In genomic region chr13:30749557-30750141, GRCm38 (mm10) we compare ENCODE assay signal across 8 mouse cellular contexts. TPM values are rescaled to one million over a fixed set of nuclear protein-coding genes. Genes with fewer than 3 reads are reported as not detected.
DNase-seq lines count a peak whose midpoint lies in the region; ATAC-seq and TF ChIP-seq lines count a peak whose summit lies in the region.

No protein-coding gene starts in this region.

- H3K27me3 ChIP-seq in lung, embryonic 14.5 days (ENCODE audit: insufficient read depth, low read length): peaks cover 61% of the 10 kb centered on the region
- H3K27me3 ChIP-seq in embryonic facial prominence, embryonic 11.5 days (ENCODE audit: control insufficient read depth, insufficient read depth, low read length): peaks cover 32% of the 10 kb centered on the region
- H3K27me3 ChIP-seq in intestine, embryonic 16.5 days (replicated peaks; ENCODE audit: control insufficient read depth, insufficient read depth, low read length): peaks cover 38% of the 10 kb centered on the region
- peaks cover 44% of the 10 kb centered on the region for H3K27me3 ChIP-seq in myocyte (ENCODE audit: control insufficient read depth, insufficient read depth, insufficient read length)

- no peaks in the 10 kb centered on the region for H3K79me2 ChIP-seq in myocyte (ENCODE audit: control insufficient read depth, insufficient read depth)

- H3K36me3 ChIP-seq in lung, embryonic 14.5 days (ENCODE audit: insufficient read depth): no peaks in the 10 kb centered on the region
- no peaks in the 10 kb centered on the region for H3K36me3 ChIP-seq in embryonic facial prominence, embryonic 11.5 days (replicated peaks; ENCODE audit: control insufficient read depth, insufficient read depth, low read depth, low read length)
- no peaks in the 10 kb centered on the region for H3K36me3 ChIP-seq in intestine, embryonic 16.5 days (ENCODE audit: control insufficient read depth, insufficient read depth, low read length)
- no peaks in the 10 kb centered on the region for H3K36me3 ChIP-seq in myocyte (ENCODE audit: control insufficient read depth, insufficient read depth)

- DNase-seq in lung, embryonic 14.5 days: peak; percentile 39
- DNase-seq in lung, postnatal 14 days: no peak
- peak; percentile 21 for DNase-seq in embryonic facial prominence, embryonic 11.5 days (ENCODE audit: low spot score)
- no peak for DNase-seq in cerebellum, adult 11-12 months
- no peak for DNase-seq in ovary, postnatal 36 days (ENCODE audit: low spot score)

- peak overlapping the region; percentile 38 for H3K4me3 ChIP-seq in lung, embryonic 14.5 days (ENCODE audit: low read depth, low read length)
- peak overlapping the region; percentile 33 for H3K4me3 ChIP-seq in embryonic facial prominence, embryonic 11.5 days (ENCODE audit: low read depth, low read length)
- peak overlapping the region; percentile 49 for H3K4me3 ChIP-seq in intestine, embryonic 16.5 days (ENCODE audit: low read length)
- H3K4me3 ChIP-seq in myocyte: no peak overlapping the region

- TF ChIP-seq CTCF in lung, embryonic 14.5 days (IDR thresholded peaks at IDR 0.05; ENCODE audit: low read depth): no peak

- no peak overlapping the region for H3K9ac ChIP-seq in lung, embryonic 14.5 days
- H3K9ac ChIP-seq in embryonic facial prominence, embryonic 11.5 days (replicated peaks; ENCODE audit: low read length): no peak overlapping the region
- H3K9ac ChIP-seq in intestine, embryonic 16.5 days (ENCODE audit: low read depth, low read length): 0 out of 2 replicates have a peak overlapping the region, but pooled peaks have one; percentile 5

- WGBS in lung, embryonic 14.5 days: 6% methylated on average over 11 of the region's 11 CpGs
- 3% methylated on average over 11 of the region's 11 CpGs for WGBS in embryonic facial prominence, embryonic 11.5 days
- WGBS in intestine, embryonic 16.5 days: 4% methylated on average over 11 of the region's 11 CpGs

- peak overlapping the region; percentile 72 for H3K4me2 ChIP-seq in lung, embryonic 14.5 days
- H3K4me2 ChIP-seq in embryonic facial prominence, embryonic 11.5 days (ENCODE audit: low read depth, low read length): peak overlapping the region; percentile 61
- H3K4me2 ChIP-seq in intestine, embryonic 16.5 days (ENCODE audit: low read depth, low read length): peak overlapping the region; percentile 84
- peak overlapping the region; percentile 65 for H3K4me2 ChIP-seq in myocyte (ENCODE audit: low read depth)

- H3K27ac ChIP-seq in lung, embryonic 14.5 days (ENCODE audit: low read depth): no peak overlapping the region
- H3K27ac ChIP-seq in embryonic facial prominence, embryonic 11.5 days (replicated peaks; ENCODE audit: low read depth, low read length): no peak overlapping the region
- no peak overlapping the region for H3K27ac ChIP-seq in intestine, embryonic 16.5 days (ENCODE audit: low read length)

- no peaks in the 10 kb centered on the region for H3K9me3 ChIP-seq in lung, embryonic 14.5 days (ENCODE audit: low read depth, low read length)
- no peaks in the 10 kb centered on the region for H3K9me3 ChIP-seq in embryonic facial prominence, embryonic 11.5 days (replicated peaks; ENCODE audit: control insufficient read depth, low read length)
- H3K9me3 ChIP-seq in intestine, embryonic 16.5 days (ENCODE audit: control insufficient read depth, low read length): no peaks in the 10 kb centered on the region

- peak; percentile 7; the same call in 1 of the 2 replicates for ATAC-seq in lung, embryonic 14.5 days (ENCODE audit: insufficient read depth)
- no peak; the same call in 1 of the 2 replicates for ATAC-seq in embryonic facial prominence, embryonic 11.5 days (replicated peaks; ENCODE audit: insufficient number of reproducible peaks, low FRiP score, low TSS enrichment, low read depth)
- ATAC-seq in intestine, embryonic 16.5 days: no peak
- no peak for ATAC-seq in activated CD4-positive, CD25-positive, alpha-beta regulatory T cell, adult 4 months

- no peaks in the 10 kb centered on the region for H3K4me1 ChIP-seq in lung, embryonic 14.5 days (ENCODE audit: insufficient read depth)
- H3K4me1 ChIP-seq in embryonic facial prominence, embryonic 11.5 days (ENCODE audit: control insufficient read depth, insufficient read depth, low read length): no peaks in the 10 kb centered on the region
- H3K4me1 ChIP-seq in intestine, embryonic 16.5 days (ENCODE audit: control insufficient read depth, insufficient read depth, low read length): peaks cover 14% of the 10 kb centered on the region

- TF ChIP-seq POLR2A in myocyte (IDR thresholded peaks at IDR 0.05; ENCODE audit: insufficient read length, low read depth): no peak

- no peak overlapping the region for H3ac ChIP-seq in myocyte (ENCODE audit: control insufficient read depth, insufficient read length)

TF ChIP-seq in myocyte, 11 proteins besides CTCF, POLR2A, EP300 and RAD21:
- TF ChIP-seq MYOD1 (IDR thresholded peaks at IDR 0.05; ENCODE audit: control insufficient read depth in 1 of 3, insufficient read length in 2 of 3, low read depth in 2 of 3) (no peak), MAX (IDR thresholded peaks at IDR 0.05; ENCODE audit: low read depth) (no peak), TCF3 (IDR thresholded peaks at IDR 0.05; ENCODE audit: insufficient read length, low read depth) (no peak), SRF (IDR thresholded peaks at IDR 0.05; ENCODE audit: control insufficient read depth, insufficient read length, low read depth) (no peak), POLR2AphosphoS2 (IDR thresholded peaks at IDR 0.05; ENCODE audit: insufficient read length, low read depth) (no peak), CEBPB (IDR thresholded peaks at IDR 0.05; ENCODE audit: insufficient read depth, poor library complexity, severe bottlenecking) (no peak), USF1 (IDR thresholded peaks at IDR 0.05; ENCODE audit: low read depth) (no peak), E2F4 (IDR thresholded peaks at IDR 0.05; ENCODE audit: insufficient read depth) (no peak), MYOG (IDR thresholded peaks at IDR 0.05; ENCODE audit: control insufficient read depth in 1 of 3, insufficient read depth in 1 of 3, insufficient read length in 2 of 3, low read depth in 2 of 3) (no peak), TCF12 (IDR thresholded peaks at IDR 0.05; ENCODE audit: insufficient read depth, poor library complexity, severe bottlenecking) (no peak), REST (IDR thresholded peaks at IDR 0.05; ENCODE audit: insufficient read depth, insufficient read length) (no peak)
TF ChIP-seq in myocyte: peak in this region for 0.

RNA-seq across cellular contexts. Expression of gene Irf4, which starts 0.6 kb away (rescaled TPM):
- polyA plus RNA-seq in lung, embryonic 14.5 days (2014; fragmentation: Nextera tagmentation; extraction: Ambion mirVana): 0.09 and 0.12 TPM in 2 replicates
- not detected in 2 replicates for polyA plus RNA-seq in embryonic facial prominence, embryonic 11.5 days (2014; fragmentation: Nextera tagmentation; extraction: Ambion mirVana)
- polyA plus RNA-seq in intestine, embryonic 16.5 days (2015; fragmentation: Nextera tagmentation; extraction: Ambion mirVana): 0.06 and 0.09 TPM in 2 replicates
- 0.01 TPM for polyA plus RNA-seq in myocyte (2012; fragmentation: generic; extraction: Trizol)
- polyA plus RNA-seq in activated CD4-positive, CD25-positive, alpha-beta regulatory T cell, adult 4 months (2017; shearing (Covaris generic)): 10 to 100 TPM; 23.8 to 26.4 TPM

Comparison
In these comparisons a context has a peak if more than half of its experiments do, and no peak if none do; other contexts are left out.
1. DNase-seq: peak in lung, embryonic 14.5 days (single experiment) and embryonic facial prominence, embryonic 11.5 days (single experiment); none in lung, postnatal 14 days (single experiment), cerebellum, adult 11-12 months (single experiment) and ovary, postnatal 36 days (single experiment).
2. RNA of gene Irf4, which starts 0.6 kb away (polyA plus RNA-seq): 23.8 to 26.4 TPM in activated CD4-positive, CD25-positive, alpha-beta regulatory T cell, adult 4 months; 0.09 to 0.12 TPM in lung, embryonic 14.5 days, 0.06 to 0.09 TPM in intestine, embryonic 16.5 days, not detected in embryonic facial prominence, embryonic 11.5 days and 0.01 TPM in myocyte (single experiment); every median in the first group is over 10 times any median in the second.
3. Peak in every context shown above with its lines, with median percentiles within 50 percentile points of each other: H3K4me2 ChIP-seq.